Mouse (Mus musculus): ENCODE results near the gene Prr36. TPM values are rescaled to one million over a fixed set of nuclear protein-coding genes. Genes with fewer than 3 reads are reported as not detected.
"Not testable (repeated sequence)": the region's sequence is repeated elsewhere in the genome, so short reads cannot be mapped to it uniquely, and the experiment has no call there.

The Prr36 gene
- total RNA-seq (2021), result not detected

DNA sequence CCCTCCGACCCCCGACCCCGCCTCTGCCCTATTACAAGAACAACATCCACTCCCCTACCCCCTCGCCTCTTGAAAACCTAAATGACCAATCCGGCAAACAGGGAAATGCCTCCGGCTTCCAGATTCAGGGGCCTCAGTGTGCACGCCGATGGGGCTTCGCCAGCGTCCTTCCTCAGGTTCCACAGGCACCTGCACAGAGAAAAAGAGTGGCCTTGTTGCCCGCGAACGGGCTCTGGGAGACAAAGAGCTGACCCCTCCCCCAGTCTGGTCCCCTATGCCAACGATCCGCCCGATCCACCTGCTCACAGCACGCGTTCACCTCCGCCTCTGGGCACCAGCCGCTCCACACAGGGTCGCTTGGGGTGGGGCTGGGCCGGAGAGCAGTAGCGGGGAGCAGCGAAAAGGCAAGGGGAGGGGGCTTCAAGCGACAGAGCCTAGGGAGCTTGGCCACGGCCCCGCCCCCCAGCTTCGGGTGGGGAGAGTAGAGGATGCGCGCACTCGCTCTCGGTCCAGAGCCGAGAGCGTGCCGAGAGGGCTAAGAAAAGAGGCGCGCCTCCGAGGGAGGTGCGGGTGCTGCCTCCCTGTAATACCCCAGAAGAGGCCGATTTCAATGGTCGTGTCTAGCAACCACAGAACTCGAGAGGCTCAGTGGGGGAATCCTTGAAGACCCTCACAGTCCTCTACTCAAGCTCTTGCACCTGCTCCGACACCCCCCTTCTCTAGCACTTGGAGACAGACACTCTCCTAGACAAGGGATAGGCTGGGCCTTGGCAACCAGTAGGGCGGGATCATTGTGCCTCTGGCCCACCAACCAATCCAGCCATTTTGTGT, at the start of gene Prr36:
Gene Prr36, minus strand, starts transcription at position 669 of the 831 bp plus-strand sequence.
- DNase-seq, result no peak
- intact Hi-C loops (cut with DNase I), result no loop called here

- DNase-seq, result no peak
Observed at GRCm38 (mm10) chr8:4265160-4265914, 48.1 kb upstream of the Prr36 start.

GRCm38 (mm10) chr8:4263105-4263791, 46.0 kb upstream of the Prr36 start:
- intact Hi-C loops (cut with DNase I), result no loop called here
- DNase-seq, result no peak

More at GRCm38 (mm10) chr8:4265160-4265914, 48.1 kb upstream of the Prr36 start:
- intact Hi-C loops (cut with DNase I), result no loop called here

DNA sequence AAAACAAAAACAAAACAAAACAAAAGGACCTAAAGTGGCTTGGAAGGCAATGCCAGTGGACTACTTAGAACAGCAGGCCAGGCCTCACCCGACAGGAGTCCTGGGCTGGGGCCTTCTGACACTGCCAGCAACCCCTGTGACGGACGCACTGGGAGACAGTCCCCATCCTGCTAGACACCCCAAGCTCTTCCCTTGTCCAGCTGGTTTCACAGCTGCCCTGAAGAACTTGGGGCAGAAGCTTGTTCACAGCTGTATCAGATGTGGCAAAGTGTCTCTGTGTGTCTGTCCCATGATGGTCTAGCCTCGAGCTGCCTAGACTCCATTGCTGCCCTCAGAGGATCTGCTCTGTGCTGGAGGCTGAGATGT, 42.5 kb upstream of the Prr36 start:
- intact Hi-C loops (cut with DNase I), result loop anchor here (2.0 to 10.0 kb wide), 7 partner anchors 15 to 745 kb away; partner anchors contain the start of genes Pcp2, Pet100, Pnpla6 and Timm44

GRCm38 (mm10) chr8:4259125-4259804, 42.0 kb upstream of the Prr36 start, which contains the start of gene Ctxn1:
Gene Ctxn1 (minus strand): TSS chr8:4259274.
- peak; percentile 93 to 96 for DNase-seq
- intact Hi-C loops (cut with DNase I), result loop anchor here (2.0 to 10.0 kb wide), 7 partner anchors 16 to 744 kb away; partner anchors contain the start of genes Pcp2, Pet100, Pnpla6 and Timm44

More for the DNA sequence above, 42.5 kb upstream of the Prr36 start:
- DNase-seq, result no peak

- DNase-seq, result peak; percentile 13 to 26
- intact Hi-C loops (cut with DNase I), result loop anchor here (2.0 to 10.0 kb wide), 7 partner anchors 16 to 744 kb away; partner anchors contain the start of genes Pcp2, Pet100, Pnpla6 and Timm44
Observed at GRCm38 (mm10) chr8:4258678-4259077, 41.4 kb upstream of the Prr36 start.

DNA sequence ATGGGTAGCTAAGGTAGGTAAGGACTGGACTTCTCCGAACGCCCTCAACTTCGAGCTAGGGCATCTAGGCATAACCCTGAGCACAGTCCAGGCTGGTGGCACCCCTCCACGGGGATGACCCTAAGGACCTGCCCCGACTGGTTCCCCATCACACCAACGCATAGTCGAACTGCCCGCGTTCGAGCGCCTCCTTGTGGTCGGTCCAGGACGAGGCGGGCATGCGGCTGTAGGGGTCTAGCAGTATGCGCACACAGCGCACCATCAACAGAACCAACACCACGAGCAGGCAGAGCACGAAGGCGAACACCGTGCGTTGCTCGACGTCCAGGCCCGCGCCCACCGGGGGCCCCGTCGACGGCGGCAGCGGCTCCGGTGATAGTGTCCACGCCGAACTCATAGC, 41.0 kb upstream of the Prr36 start:
- intact Hi-C loops (cut with DNase I), result loop anchor here (2.0 to 10.0 kb wide), 7 partner anchors 17 to 743 kb away; partner anchors contain the start of genes Pcp2, Pet100, Pnpla6 and Timm44
- peak; percentile 63 to 72 for DNase-seq

DNA sequence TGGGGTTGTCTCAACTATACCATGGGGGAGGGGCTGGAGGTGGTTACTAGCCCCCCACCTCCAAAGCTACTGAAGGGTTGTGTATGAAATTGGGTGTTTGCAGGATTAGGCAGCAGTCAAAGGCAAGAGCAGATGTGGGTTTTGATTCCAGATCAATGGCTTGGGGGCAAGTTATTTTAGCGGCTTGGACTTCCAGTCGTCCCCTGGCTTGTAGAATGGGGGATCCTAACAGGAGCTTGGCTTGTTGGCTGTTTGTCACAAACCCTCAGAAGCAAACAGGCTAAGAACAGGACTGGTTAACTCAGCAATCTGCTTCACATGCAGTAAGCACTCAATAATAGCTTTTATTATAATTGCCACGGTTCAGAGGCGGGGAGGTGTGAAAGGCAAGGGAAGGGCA, 40.1 kb upstream of the Prr36 start:
- intact Hi-C loops (cut with DNase I), result loop anchor here (5.0 to 10.0 kb wide), 6 partner anchors 65 to 743 kb away; partner anchors contain the start of genes Pcp2, Pet100, Pnpla6 and Xab2
- no peak for DNase-seq

- intact Hi-C loops (cut with DNase I), result loop anchor here (5.0 to 10.0 kb wide), 6 partner anchors 65 to 742 kb away; partner anchors contain the start of genes Pcp2, Pet100, Pnpla6 and Xab2
- DNase-seq, result no peak
Observed at GRCm38 (mm10) chr8:4256911-4257310, 39.7 kb upstream of the Prr36 start.

GRCm38 (mm10) chr8:4255471-4255870, 38.2 kb upstream of the Prr36 start:
- DNase-seq, result not testable (repeated sequence)
- intact Hi-C loops (cut with DNase I), result loop anchor here (5.0 to 10.0 kb wide), 6 partner anchors 63 to 741 kb away; partner anchors contain the start of genes Pcp2, Pet100, Pnpla6 and Xab2

DNA sequence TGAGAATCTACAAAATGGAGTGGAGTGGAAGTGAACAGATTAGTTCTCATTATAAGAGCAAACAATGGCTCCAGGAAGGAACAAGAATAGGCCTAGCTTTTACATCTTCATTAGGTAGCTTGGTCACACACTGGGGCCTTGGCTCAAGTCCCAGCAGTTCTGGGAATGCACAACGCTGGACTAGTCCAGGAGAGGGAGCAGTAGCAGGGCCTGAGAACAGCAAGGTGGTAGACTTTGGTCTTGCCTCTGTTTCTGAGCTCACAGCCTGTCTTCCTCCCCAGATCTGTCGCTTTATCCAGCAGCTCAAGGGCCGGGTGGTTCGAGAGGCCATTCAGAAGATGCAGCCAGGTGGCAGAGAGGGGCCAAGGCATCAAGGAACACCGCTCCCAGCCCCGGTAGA, 36.7 kb upstream of the Prr36 start:
- peak; percentile 37 to 43 for DNase-seq
- intact Hi-C loops (cut with DNase I), result loop anchor here (5.0 to 10.0 kb wide), 7 partner anchors 87 to 739 kb away; partner anchors contain the start of genes Evi5l, Pcp2, Pet100 and Pnpla6

DNA sequence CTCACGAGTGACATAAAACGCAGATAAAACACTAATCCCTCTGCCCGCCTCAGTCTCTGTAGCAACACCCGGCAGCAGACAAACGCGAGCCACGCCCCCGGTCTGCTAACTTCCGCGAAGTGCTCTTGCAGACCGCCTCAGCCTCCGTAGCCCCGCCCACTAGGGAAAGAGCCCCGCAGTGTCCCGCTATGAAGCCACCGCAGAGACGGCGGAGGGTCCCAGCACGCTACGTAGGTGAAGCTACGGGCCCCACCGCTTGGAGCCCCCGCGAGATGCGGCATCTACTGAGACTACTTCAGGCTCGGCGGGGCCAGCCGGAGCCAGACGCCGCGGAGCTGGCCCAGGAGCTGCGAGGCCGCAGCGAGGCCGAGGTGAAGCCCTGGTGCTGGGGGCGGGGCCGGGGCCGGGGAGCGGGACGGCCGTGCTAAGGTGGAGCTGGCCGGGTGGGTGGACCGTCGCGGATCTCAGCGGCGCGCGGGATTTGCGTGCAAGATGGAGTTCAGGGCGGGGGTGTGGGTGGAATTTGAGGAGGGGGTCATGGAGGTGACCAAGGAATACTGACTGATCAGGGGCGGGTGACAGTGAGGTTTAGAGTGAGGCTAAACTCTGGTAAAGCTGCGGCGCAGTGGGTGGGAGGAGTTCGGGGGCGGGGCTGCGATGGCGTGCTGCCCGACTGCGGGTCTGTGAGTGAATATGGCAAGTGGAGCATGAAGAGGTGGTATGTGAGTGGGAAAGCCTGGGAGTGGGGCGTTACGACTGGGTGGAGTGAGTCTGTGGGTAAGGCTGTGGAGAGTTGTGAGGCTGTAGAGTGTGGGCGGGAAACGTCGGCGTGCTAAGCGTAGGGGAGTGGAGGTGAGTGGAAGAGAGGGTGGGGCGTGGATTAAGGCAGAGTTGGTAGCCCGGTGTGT, 35.9 kb upstream of the Prr36 start, which contains the start of gene Snapc2:
Gene Snapc2, plus strand, starts transcription at position 147 of the 908 bp plus-strand sequence.
- intact Hi-C loops (cut with DNase I), result loop anchor here (2.0 to 10.0 kb wide), 8 partner anchors 14 to 738 kb away; partner anchors contain the start of genes Evi5l, Gm49320, Map2k7 and Pcp2
- peak; percentile 97 to 98 for DNase-seq

GRCm38 (mm10) chr8:4252116-4252760, 35.0 kb upstream of the Prr36 start:
- intact Hi-C loops (cut with DNase I), result loop anchor here (2.0 to 10.0 kb wide), 8 partner anchors 13 to 737 kb away; partner anchors contain the start of genes Evi5l, Gm49320, Map2k7 and Pcp2
- no peak for DNase-seq

DNA sequence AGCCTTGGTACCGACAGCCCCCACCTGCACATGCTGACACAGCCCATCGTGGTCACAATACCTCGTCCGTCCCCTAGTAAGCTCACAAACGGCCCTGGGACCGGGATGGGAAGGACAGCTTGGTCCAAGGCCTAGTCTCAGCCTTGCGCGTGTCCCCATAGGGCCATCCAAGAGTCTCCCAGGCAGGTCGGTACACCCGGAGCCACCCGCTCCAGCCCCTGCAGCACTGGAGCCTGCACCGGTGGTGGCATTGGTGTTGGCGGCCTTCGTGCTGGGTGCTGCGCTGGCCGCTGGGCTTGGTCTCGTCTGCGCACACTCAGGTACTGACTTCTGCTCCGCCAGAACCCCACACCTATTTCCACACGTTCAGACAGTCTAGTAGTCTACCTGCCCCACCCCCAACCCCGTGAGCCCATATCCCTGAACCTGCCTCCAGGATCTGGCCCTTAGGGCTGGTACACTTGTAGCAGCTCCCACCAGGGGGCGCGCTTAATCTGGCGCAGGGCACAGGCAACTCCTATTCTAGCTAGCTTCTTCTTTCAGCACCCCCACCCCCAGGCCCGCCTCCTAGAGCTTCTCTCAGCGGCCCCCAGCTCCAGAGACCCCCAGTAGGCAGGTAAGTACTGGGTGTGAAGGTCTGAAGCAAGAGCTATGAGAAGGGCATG, 33.2 kb upstream of the Prr36 start:
- intact Hi-C loops (cut with DNase I), result loop anchor here (2.0 to 10.0 kb wide), 8 partner anchors 72 to 736 kb away; partner anchors contain the start of genes Evi5l, Pcp2, Pet100 and Pnpla6

DNA sequence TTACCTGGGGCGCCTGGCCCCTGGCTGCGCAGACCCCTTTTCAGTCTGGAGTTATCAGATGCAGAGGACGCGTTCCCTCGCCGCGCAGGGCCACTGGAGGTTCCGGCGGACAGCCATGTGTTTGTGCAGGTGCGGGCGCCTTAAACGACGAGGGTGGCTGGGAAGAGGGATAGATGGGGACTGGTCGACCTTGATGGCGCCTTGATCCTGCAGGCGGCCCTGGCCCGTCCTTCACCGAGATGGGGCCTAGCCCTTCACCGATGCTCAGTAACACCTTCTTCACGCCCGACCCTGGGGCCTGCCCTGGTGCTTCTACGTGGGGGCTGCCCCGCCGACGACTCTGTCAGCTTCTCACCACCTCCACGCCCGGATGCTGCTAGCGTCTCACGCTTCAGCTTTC, 32.0 kb upstream of the Prr36 start:
- intact Hi-C loops (cut with DNase I), result no loop called here
- DNase-seq, result peak in 1 of 2 experiments; percentile 17

More for the DNA sequence above, 33.2 kb upstream of the Prr36 start:
- DNase-seq, result peak; percentile 82 to 88

DNA sequence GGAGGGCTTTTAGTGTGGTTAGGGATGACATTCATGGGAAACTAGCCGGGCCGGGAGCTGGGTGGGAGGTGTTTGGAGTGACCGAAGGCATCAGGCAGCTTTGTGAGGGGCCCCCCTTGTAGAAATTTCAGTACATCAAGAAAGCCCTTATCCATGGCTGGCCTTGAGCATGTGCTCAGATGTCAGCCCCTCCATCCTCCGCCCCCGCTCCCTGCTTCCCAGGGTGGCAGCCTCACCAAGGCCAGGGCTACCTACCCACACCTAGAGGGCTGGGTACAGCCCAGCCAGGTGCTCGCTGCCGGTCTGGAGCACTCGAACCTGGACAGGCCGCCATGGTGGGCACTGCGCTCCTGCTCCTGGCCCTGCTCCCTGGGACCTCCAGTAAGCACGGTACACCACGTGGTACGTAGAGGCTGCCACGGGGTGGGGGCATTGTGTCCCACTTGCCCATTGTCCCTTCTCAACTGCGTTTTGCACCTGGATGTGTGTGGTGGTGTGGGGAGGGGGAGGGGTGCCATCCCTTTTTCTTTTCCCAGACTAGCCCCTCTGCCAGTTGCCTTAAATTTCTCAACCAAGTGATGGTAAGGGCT, 30.8 kb upstream of the Prr36 start, which contains the start of gene Tgfbr3l:
Gene Tgfbr3l, plus strand, starts transcription at position 264 of the 590 bp plus-strand sequence.
- DNase-seq, result no peak
- intact Hi-C loops (cut with DNase I), result no loop called here

Data from heart, postnatal 36 days (tissue).